Mouse (Mus musculus) left cerebral cortex, adult 18-20 months (tissue): ENCODE results near the gene Cep95. TPM values are rescaled to one million over a fixed set of nuclear protein-coding genes. Genes with fewer than 3 reads are reported as not detected.
A peak's percentile ranks its signal among the peaks of the same experiment; 100 is the strongest.
"Not testable (repeated sequence)": the region's sequence is repeated elsewhere in the genome, so short reads cannot be mapped to it uniquely, and the experiment has no call there.

Experiments used
- DNase-seq, 2 experiments: peaks; one replicate each; pipeline ENCODE4 v3.0.0; 2021 to 2022; ENCODE audit warnings: low spot score in 2 of 2, mixed read lengths in 1 of 2
- long read RNA-seq, 2 experiments: library from polyadenylated mRNA; stranded (forward); transcript quantifications; one replicate each; pipeline ENCODE4 v2.0.0; 2021
- total RNA-seq, 2 experiments: library from RNA; stranded (reverse); gene quantifications; 2 replicates each; pipeline ENCODE4 v1.2.3; 2021

Gene Cep95
- total RNA-seq, result 10 to 100 TPM in 1 of 2 experiments, 1 to 10 TPM in 1; 8.3 to 10.8 TPM
- long read RNA-seq, experiment 1, partial matches to known transcripts, result 0 of 6 reads
- long read RNA-seq, experiment 1, other reads (novel, unspliced or antisense), result 6 of 6 reads
- long read RNA-seq, experiment 2, partial matches to known transcripts, result 0 of 8 reads
- long read RNA-seq, experiment 2, other reads (novel, unspliced or antisense), result 6 of 8 reads

DNA sequence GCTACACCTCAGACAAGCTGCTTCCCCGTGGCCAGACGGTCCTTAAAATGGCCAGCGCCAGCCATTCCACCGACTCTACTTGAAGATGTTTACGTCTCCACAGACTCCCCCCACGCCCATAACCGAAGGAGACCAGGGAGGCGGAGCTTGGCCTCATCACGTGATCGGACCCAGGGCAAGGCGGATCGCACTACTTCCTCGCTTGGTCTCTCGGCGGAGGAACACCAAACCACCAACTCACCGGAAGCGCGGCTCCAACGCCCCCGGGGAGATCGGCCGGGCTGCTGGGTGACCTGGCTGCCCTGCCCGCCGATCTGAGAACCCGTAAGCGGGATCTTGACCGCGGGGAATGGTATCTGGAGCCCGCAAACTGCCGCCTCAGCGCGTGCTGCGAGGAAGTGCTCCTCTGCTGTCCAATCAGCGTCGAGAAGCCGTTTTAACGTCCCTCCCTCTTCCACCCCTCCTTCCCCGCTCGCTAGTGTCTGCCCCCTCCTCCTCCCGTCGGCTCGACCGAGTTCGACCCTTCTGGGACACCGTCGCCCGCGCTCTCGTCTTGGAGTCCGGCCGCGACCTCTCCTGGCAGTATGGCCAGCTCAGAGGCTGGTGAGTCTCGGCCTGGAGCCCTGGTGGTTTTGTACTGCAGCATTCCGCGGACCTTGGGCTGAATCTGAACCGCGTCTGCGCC, at the start of gene Cep95, which contains the start of gene Ddx5:
Cep95 (plus strand) TSS at position 478 of the 685 bp plus-strand sequence.
Ddx5 (minus strand) TSS at position 411 of the 685 bp plus-strand sequence.
- peak; percentile 90 to 95 for DNase-seq

DNA sequence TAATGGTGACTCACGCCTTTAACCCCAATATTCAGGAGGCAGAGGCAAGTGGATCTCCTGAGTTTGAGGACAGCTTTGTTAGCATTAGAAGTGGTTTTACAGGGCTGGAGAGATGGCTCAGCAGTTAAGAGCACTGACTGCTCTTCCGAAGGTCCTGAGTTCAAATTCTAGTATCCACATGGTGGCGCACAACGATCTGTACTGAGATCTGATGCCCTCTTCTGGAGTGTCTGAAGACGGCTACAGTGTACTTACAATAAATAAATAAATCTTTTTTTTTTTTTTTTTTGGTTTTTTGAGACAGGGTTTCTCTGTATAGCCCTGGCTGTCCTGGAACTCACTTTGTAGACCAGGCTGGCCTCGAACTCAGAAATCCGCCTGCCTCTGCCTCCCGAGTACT, 48.3 kb upstream of the Cep95 start:
- DNase-seq, result not testable (repeated sequence)

DNA sequence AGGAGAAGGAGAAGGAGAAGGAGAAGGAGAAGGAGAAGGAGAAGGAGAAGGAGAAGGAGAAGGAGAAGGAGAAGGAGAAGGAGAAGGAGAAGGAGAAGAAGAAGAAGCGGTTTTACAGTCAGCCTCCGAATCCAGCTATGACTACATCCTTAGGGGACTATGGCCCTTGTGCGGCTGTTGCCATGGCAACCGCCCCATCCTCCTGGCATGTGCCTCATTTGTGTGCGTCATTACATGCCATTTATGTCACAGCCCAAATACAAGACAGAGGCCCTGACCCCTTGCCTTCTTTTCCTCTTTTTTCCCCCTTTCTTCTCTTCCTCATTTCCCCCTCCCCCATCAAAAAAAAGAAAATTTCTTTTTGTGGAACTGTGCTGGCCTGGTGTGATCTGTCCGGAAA, 47.8 kb upstream of the Cep95 start:
- DNase-seq, result peak in 1 of 2 experiments; percentile 16

DNA sequence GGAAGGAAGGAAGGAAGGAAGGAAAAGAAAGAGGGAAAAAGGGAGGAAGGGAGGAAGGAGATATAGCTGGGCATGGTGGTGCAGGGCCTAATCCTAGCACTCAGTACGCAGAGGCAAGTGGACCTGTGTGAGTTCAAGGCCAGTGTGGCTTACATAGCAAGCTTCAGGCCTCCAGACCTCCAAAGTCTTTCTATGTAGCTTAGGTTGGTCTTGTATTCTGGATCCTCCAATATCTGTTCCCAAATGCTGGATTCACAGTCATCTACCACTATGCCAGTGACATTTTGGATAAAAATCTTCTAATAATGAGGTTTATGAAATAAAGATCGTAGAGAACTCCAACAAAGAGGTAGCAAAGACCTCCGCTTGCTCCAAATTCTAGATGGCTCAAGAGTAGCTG, 47.2 kb upstream of the Cep95 start:
- DNase-seq, result no peak

DNA sequence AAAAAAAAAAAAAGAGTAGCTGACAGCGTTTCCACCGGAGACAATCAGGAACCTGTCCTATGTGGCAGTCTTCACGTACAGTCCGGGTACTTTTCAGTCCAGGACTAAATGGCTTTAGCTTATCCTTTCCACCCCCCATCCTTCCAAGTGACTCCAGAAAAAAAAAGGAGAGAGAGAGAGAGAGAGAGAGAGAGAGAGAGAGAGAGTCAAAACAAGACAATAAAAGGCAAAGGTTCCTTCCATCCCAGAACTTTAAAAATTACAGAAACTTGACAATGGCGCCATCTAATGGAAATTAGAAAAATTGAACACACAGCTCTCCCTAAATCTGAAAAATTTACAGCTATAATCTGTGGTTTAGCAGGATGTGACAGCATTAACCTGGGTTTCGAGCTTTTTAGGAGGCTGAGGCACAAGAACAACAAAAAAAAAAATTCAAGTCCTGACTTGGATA, 46.6 kb upstream of the Cep95 start:
- no peak for DNase-seq

DNA sequence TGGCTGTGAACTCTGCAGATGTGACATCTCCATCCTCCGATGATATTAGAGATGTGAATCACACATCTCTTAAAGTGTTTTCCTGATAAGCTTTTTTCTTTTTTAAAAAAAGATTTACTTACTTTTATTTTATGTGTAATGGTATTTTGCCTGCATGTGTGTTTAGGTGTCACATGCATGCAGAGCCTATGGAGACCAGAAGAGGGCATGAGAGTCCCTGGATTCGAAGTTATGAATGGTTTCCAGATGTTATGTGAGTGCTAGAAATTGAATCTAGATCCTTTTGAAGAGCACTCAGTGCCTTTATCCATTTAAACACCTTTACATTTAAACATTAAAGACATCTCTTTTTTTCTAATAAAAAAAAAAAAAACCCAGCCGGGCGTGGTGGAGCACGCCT, 44.1 kb upstream of the Cep95 start:
- no peak for DNase-seq

DNA sequence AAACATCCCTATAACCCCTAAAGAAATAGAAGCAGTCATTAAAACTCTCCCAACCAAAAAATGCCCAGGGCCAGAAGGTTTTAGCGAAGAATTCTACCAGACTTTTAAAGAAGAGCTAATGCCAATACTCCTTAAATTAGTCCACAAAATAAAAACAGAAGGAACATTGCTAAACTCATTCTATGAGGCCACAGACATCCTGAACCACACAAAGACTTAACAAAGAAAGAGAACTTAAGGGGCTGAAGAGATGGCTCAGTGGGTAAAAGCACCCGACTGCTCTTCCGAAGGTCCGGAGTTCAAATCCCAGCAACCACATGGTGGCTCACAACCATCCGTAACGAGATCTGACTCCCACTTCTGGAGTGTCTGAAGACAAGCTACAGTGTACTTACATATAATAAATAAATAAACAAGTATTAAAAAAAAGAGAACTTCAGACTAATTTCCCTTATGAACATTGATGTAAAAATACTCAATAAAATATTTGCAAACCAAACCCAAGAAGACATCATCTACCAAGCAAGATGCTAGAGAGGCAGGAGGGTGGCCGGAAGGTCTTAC, 39.4 kb upstream of the Cep95 start:
- not testable (repeated sequence) for DNase-seq

DNA sequence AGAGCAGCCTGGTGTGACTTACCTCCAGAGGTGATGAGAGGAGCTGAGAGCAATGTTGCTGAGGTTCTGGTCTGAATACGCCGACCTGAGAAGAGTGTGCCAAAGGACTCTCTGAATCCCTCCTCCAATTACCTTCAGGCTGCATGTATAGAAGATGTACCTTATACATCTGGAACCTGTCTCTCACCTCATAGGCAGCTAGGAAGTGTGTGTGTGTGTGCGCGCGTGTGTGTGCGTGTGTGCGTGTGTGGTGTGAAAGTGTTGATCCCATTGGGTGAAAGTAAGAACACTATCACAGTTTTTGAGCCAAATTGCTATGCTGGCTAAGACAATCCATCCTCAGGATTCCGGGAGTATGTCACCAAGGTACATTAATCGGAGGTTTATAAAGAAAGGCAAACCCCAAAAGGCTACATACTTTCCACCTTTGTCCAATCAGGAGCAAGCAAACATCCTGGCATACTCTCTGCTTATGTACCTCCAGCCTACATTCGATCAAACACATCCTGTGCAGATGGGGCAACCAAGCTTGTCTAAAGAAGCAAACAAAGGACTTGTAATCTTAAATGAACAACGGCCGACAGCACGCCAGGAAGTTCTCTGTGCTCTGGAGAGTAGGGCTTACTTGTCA, 38.8 kb upstream of the Cep95 start, which contains the start of gene Pecam1:
Pecam1 (minus strand) TSS at position 508 of the 631 bp plus-strand sequence.
- no peak for DNase-seq

DNA sequence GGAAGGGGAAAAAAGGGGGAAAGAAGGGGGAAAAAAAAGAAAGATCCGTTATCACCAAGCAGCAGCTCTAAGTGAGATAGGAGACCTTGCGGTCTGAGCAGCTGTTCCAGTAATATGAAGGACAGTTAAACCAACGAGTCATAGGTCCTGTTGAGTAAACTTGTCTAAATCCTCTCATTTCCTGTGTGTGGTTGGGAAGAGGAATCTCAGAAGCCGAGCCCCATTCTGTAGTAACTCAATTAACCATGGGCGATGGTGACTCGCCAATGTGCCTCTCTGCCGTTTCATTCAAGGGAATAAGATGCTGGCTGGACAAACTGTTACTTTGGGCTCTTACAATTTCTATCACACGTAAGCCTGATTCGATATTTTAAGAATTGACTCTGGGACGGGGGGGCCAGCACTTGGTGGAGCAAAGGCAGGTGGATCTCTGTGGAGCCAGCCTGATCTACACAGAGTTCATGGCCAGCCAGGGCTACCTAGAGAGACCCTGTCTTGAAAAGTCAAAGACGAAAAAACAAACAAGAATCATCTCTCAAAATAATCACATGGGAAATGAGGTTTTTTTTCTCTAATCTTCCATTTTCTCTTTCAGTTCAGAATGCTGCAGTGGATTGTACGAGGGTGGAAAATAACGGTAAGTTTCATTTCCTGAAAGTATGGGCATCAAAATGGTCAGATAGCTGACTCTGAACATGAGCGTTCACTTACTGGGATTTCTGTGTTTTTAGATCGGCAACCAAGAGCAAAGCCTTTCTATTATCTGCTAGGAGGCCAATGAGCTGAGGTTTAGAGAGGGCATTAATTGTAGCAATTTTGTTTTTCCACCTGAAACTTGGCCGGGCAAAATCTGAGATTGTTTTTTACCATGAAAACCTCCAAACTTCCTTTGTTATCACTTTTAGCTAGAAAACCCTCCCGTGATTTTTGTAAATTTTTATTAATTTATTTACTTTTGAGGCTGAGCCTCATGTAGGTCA, 37.7 kb upstream of the Cep95 start, which contains the start of gene Milr1:
Milr1 (plus strand) TSS at position 188 of the 980 bp plus-strand sequence.
- DNase-seq, result no peak

DNA sequence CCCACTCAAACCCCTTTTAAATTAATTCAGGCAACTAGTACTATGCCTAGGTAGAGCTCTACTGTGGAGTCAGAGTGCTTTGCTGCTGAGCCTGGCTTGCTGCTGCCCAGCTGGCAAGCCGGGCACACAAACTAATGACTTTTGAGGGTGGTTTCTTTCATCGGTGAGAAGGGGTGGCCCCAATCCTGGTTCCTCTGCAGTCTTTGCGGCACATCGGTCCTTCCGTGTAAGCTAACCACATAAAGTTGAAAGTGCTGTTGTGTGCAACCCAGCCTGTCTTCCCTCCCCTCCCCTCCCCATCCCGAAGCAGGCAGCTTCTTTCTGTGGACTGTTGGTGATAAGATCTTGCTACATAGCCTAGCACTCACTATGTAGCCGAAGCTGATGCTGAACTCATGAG, 36.9 kb upstream of the Cep95 start:
- no peak for DNase-seq

DNA sequence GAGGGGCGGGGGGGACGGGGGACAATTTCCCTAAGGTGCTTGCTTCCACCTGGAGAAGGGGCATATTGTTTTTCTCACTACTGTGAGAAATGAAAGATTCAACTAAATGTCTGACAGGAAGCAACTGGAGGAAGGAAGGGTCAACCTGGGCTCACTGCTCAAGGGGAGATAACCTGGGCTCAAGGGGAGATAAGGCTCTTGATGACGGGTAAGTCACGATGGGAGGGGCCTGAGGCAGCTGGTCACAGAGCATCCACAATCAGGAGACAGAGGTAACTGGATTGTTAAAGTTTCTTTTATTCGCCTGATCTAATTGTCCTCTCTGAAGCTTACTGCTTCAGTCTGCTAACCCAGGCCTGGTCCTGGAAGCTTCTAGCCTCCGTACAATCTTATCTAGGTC, 35.7 kb upstream of the Cep95 start:
- DNase-seq, result no peak

DNA sequence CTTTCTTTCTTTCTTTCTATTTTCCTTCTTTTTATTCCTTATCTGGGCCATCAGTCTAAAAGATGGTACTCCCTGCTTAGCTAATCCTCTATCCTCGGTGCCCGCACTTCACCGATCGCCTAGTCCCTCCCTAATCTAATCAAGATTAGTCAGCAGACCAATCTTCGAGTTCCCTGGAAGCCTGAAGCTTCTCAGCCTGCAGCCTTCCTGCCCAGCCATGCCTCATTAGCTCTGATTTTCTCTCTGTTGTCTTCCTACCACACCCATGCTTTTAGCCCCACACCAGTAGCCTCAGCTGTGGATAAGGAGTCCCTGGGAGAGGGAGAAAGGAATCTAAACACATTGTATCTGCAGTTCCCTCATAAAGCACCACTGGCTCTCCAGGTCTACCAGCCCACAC, 33.5 kb upstream of the Cep95 start:
- no peak for DNase-seq

DNA sequence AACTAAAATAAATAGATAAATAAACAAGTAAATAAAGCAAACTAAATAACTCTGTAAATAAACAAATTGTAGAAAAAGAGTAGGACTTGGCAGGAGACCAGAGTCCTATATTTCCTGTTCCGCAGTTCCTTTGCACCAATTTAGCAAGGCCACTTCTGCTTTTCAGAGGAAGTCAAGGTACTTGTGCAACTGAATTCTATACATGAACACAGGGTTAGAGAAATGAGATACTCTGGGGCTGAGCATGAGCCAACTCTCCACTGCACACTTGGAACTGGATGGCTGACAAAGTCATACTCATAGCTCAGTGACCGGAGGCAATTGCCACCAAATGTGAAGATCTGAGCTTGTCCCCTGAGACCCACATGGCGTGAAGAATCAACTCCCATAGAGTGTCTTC, 30.0 kb upstream of the Cep95 start:
- no peak for DNase-seq

DNA sequence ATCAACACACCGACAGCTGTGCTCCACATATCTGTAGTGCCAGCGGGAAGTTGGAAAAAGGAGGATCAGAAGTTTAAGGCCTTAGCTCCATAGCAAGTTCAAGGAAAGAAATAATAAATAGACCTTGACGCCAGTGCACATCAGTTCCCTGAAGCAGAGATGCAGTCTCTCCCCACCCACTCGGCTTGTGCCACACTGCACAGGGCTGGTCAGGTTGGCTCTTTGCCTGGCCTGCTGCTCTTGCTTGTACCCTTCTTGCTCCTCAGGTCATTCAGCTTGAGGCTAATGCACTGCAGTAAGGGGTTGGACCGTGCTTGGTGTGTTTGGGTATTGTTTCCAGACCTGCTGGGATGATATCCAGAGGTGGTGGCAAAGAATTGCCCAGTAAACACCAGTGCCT, 28.5 kb upstream of the Cep95 start:
- no peak for DNase-seq

DNA sequence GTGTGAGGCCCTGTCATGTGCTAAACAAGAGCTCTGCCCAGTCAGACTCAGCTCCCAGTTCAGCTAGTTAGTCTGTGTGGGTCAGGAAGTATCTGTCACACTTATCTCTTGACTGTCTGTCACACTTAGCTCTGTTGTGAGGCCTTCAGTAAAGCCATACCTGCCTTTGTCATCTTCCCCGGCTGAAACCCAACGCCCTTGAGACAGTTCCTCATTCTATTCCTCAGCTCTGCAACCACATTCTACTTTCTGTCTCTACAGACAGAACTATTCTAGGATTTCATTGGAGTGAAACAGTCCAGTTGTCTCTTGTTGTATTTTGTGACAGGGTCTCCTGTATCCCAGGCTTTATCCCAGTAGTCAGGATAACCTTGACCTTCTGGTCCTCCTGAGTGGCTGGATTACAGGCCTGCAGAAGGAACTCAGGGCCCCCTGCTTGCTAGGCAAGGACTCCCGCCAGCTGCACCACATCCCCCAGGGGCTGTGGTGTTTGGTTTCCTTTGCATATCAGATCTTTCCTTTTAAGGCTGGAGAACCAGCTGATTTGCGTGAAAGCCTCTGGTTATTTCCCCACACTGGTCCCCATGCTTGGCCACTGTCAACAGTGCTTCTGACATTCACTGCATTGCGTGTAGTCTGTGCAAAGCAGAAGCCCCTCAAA, 26.8 kb upstream of the Cep95 start:
- no peak for DNase-seq

DNA sequence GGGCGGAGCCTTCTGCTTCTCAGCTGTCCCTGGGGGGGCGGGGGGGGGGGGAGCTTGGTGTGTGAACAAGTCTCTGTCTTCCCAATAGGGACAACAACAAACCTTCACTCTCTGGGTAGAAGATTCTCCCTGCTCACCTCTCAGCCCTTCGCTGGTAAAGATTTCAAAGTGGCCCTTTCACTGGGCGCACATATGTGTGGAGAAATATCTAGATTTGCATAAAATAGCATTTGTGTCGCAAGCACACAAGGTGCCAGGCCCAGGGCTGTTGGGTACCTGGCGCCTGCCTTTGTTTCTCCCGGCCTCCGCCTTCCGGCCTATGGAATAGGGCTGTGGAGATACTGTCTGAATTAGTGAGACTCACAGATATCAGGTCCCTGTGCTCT, 26.3 kb upstream of the Cep95 start:
- DNase-seq, result no peak

DNA sequence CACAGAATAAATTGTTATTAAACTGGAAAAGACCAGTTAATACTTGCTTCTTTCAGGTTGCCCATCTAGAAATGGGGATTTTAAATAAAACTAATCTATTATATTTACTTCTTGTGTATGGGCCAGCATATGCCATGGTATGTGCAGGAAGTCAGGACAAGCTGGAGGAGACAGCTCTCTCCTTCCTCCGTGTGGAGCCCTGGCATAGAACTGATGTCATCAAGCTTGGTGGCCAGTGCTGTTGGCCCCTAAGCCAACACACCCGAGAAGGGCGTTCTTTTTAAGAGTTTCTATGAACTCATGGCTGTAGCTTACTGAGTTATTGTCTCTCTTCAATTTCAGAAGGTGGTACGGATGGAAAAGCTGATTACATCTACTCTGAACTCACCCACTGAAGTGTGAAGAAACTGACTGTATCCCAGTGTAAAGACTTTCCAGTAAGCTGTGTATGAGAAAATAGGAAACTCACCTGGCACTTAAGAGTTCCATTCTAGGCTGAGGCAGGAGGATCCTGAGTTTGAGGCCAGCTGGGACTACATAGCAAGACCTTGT, 22.4 kb upstream of the Cep95 start:
- no peak for DNase-seq

DNA sequence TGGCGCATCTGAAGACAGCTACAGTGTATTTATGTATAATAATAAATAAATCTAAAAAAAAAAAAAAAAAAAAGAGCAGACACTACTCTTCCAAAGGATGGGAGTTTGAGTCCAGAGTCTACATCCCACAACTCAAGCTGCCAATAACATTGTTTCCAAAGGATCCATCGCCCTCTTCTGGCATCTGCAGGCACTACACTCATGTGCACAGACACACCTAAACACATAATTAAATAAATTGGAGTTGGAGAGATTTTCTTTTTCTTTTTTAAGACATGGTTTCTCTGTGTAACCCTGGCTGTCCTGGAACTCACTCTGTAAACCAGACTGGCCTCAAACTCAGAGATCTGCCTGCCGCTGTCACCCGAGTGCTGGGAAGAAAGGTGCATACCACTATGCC, 21.5 kb upstream of the Cep95 start:
- DNase-seq, result no peak

DNA sequence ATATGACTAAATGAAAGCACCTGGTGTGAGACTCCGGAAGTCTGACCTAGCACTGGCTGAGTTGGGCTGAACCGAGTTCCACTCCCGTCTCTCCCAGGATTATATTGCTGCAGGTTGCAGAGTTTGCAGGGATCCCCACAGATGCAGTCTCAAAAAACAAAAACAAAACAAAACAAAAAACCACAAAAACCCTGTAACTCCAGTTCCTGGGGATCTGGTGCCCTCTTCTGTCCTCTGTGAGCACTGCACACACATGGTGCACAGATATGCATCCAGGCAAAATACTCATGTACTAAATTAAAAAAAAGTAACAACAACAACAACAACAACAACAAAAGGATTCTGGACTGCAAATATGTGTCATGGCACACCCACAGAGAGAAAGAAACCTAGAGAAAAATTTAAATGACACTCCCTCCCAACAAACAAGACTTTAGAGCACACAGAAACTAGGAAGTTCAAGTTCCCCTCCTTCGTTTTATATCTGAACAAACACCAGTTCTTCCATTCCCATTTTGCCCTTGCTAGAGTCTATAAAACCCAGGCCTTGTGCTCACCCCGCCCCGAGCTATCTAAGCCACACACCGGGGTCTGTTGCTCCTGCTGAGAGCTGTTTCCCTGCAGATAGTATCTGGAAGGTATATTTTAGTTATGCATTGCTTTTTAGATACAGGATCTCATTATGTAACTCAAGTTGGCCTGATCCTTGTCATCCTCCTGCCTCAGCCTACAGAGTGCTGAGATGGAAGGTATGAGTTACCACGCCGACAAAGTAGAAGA, 18.7 kb upstream of the Cep95 start:
- no peak for DNase-seq
